Mouse (Mus musculus) ZHBTc4 (cell line): ENCODE measurements around the gene Coq8b.
A peak's percentile ranks its signal among the peaks of the same experiment; 100 is the strongest.

Experiments
- DNase-seq: peaks from one replicate; pipeline ENCODE4 v3.0.0-alpha.2; 2011; ENCODE audit warnings: low read depth, low spot score

Coq8b gene

DNA sequence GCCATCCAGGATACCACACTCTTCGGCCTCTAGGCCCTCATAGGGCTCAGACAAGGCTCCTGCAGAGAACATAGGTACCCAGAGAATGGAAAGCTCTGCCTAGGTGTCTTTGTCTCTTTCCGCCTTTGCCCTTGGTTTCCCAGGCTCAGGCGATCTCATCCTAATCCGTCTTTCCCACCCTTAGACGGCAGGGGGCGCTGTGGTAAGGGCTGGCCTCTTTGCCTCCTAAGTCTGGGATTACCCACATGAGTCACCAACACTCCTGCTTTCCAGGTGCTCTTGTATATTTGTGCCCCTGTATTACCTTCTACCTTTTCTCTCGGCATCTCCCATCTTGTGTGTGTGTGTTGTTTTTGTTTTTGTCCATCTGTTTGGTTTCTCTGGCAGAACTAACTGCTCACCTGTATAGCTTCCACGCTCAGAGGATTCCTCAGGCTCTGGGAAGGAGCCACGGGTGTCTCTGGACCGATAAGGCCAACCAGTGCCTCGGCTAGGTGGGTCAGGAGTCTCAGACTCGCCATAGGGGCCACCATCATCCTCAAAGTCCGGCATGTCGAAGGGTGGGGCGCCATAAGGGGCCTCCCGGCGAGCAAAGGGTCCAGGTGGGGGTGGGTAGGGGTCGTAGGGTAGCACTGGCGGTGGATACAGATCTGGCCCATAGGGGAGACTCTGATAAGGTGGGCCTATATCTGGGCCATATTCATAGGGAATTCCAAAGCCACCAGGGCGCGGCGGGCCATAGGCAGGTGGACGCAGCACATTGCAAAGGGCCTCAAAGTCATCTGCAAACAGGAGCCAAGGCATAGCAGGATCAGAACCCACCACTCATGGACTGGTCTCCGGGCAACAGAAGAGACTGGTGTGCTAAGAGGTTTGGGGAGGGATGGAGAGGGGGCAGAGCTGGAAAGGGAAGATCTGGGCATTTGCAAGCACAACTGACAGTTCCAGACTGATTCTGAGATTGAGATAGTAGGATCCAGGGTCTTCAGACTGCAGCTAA, 73.6 kb downstream of the Coq8b start:
- peak; percentile 91 for DNase-seq

DNA sequence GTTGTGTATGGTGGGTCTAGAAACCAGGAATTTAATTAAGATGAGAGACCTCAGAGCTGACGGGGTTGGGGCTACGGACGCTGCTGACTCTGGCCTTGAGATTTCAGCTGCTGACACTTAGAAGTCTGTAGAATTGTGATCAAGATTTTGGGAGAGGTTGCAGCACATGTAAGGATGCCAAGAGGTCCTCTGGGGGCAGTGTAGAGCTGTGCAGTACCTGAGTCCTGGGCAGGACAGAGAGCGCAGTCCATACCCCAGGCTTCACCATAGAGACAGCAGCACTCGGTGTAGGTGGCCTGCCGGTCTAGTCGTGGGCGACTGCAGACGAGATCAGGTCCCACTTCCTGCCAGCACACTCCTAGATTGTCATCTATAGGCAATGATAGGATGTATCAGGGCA, 74.7 kb downstream of the Coq8b start:
- peak; percentile 81 for DNase-seq
